Mouse (Mus musculus) leukemia stem cell, adult 10-12 weeks (primary cell): ENCODE results near the gene Atg2b. TPM values are rescaled to one million over a fixed set of nuclear protein-coding genes. Genes with fewer than 3 reads are reported as not detected.

Source experiments
- polyA plus RNA-seq: library from polyadenylated mRNA; stranded (reverse); fragments of >175 nt; gene quantifications from 2 replicates; pipeline ENCODE4 v1.2.3, GENCODE M21; 2012; ENCODE audit warnings: low replicate concordance

The Atg2b gene
- polyA plus RNA-seq, result 20.9 and 21.4 TPM in 2 replicates

DNA sequence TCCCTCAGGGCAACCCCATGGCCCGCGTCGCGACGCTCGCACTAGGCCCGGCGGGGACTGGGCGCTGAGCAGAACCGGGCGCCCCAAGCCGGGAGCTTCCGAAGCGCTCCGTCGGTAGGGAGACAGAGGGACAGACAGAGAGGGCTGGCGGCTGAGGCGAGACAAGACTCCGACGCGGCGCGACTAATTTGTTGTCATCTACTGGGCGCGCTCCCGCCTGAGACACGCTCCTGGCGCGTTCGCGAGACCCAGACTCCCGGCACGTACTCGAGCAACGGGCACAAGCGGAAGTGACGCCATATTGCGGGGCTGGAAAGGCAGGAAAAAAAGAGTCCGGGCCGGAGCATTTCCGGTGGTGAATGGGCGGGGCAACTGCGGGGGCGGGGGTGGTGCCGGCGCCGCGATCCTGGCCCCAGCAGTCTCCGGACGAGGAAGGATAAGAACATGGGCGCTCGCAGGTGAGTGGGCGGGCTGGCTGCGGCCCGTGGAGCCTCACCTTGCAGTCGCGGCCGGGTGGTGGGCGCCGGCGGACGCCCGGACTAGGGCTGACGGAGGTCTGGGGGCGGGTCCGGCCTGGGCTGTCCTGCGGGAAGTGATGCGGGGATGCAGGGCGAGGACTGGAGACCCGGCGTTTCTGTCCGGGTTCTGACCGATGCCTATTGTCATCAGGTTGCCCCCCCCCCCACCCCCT lies at the start of gene Atg2b:
Gene Atg2b, minus strand, starts transcription at position 211 of the 691 bp plus-strand sequence.

DNA sequence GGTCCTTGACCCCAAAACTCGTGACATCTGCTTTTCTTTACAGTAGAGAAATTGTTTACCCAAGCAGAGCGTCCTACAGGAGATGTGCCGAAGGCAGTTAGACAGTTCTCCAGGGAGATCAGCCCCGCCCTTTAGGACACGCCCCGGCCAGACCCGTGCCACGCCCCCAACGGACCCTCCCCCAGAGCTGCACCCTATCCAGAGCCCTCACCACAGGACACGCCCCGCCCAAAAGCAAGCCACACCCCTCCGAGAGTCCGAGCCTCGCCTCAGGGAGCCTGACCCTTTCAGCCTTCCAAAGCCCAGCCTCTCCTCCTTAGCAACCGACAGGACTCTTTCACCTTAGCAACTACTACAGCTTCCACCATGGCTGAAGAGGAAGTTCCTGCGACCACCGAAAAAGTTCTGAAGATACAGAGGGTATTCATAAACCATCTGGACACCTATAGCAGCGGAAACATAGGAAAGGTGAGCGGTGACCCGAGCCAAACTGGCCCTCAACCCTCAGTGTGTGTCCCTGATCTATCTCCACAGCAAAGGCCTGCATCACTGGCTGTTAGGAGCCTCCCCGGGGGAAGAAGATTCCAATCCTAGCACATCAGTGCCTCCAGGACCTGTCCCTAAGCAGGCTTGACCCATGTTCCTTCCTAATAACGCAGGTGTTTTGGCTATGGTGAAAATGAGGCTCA lies 20.9 kb upstream of the Atg2b start, which contains the start of gene Ak7:
Gene Ak7, plus strand, starts transcription at position 178 of the 689 bp plus-strand sequence.

DNA sequence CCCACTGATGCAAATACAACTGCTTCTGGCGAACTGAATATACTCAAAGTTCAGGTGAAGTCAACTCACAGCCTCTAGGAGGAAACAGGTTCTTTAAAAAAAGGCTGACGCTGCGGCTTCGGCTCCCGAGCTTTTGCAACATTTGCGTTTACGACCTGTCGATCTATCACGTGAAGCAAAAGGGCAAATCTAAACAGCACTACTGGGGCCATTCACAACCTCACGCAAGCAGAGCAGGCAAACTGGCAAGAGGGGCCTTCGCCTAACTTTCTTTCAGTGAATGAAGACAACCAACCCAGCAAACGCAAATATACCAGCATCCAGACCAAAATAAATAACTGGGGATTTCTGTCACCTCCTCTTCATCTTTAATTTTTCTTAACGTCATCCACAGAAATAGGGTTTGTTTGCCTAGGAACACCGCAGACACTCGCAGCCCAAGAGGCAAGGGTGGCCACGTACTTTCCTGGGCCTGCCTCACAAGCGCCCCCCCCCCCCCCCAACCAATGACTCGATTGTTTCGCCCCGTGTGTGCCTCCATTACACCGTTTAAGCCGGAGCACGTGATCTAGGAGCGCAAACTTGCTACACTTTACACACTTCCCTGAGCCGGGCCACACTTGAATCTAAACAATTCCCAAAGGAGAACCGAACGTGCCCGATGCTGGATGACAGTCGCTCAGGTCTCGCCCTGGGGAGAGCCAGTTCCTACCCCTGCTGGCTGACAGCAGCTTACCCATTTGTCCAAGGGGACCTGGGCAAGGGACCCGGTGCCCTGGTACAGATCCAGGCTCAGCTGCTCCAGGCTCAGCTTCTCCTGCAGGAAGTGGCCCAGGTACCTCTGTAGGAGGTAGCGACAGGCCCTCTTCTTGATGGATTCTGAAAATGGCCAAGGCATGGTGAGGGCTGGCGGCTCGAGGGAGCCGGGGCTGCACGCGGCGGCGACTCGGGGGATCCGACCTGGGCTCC lies 794 bp downstream of the Atg2b start, which contains the start of gene Gskip:
Gene Gskip, plus strand, starts transcription at position 897 of the 969 bp plus-strand sequence.

DNA sequence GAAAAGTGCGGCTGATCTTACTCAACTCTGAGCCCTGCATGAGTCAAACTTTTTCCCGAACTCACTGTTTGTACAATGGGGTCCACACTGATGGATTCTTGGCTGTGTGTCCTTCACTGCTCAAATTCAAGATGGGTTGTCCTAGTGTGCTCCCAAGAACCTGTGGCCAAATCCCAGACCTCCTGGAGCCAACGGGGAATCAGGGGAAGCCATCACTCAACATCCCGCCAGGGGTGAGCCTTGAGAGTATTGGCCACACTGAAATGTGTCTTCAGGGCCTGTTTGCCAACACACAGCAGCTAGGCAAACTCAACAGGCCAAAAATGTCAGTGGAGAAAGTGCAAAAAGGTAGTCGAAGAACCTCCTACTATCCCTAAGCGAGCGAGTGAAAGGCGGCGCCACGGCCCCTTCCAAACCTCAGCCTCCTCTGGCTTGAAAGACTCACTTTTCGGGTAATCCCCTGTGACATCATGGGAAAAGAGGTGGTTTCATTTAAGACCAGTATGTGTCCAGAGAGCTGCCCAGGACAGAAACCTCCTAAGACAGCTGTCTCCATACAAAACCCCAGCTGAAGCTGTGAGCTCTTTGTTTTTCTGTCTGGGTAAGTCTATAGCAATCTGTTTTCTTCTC lies 82.3 kb downstream of the Atg2b start, which contains the start of gene Bdkrb1:
Gene Bdkrb1, plus strand, starts transcription at position 505 of the 630 bp plus-strand sequence.

Other genes starting within 250 kb of the Atg2b start
- gene D430019H16Rik, start 231.4 kb downstream of the Atg2b start, polyA plus RNA-seq, result 0.08 TPM in 1 of 2 replicates, not detected in the other
- gene Bdkrb2, start 122.0 kb downstream of the Atg2b start, polyA plus RNA-seq, result not detected in 2 replicates
- gene Bdkrb1, start 82.1 kb downstream of the Atg2b start, polyA plus RNA-seq, result not detected in 2 replicates
- 0.68 and 0.79 TPM in 2 replicates for gene Gskip, start 382 bp downstream of the Atg2b start, polyA plus RNA-seq
- gene Ak7, start 20.8 kb upstream of the Atg2b start, polyA plus RNA-seq, result not detected in 2 replicates
- 110 and 314 TPM in 2 replicates for gene Papola, start 99.5 kb upstream of the Atg2b start, polyA plus RNA-seq